Mouse (Mus musculus) left cerebral cortex, adult 2 months (tissue): ENCODE data around the gene Plekhn1. TPM values are rescaled to one million over a fixed set of nuclear protein-coding genes. Genes with fewer than 3 reads are reported as not detected.

Experiments used
- DNase-seq, 2 experiments: peaks; one replicate each; pipeline ENCODE4 v3.0.0; 2021 to 2022; ENCODE audit warnings: low spot score in 2 of 2, mixed read lengths in 1 of 2; ENCODE audit errors: extremely low spot score in 1 of 2
- H3K27ac ChIP-seq: fragments of 200-600 bp; 2 replicates; pipeline ENCODE4 v1.8.1; 2022
- H3K4me3 ChIP-seq: fragments of 200-600 bp; 2 replicates; pipeline ENCODE4 v1.8.1; 2022
- CTCF ChIP-seq: fragments of 200-600 bp; IDR thresholded peaks from 2 replicates; pipeline ENCODE4 v1.8.1; 2022; ENCODE audit warnings: antibody characterized with exemption, mild to moderate bottlenecking, moderate library complexity
- intact Hi-C: fragments of 180-260 bp; cut with DNase I; formaldehyde crosslinking; loops from one replicate; pipeline ENCODE4 v1.15.1; 2025
- total RNA-seq, 2 experiments: library from RNA; stranded (reverse); gene quantifications; 2 replicates each; pipeline ENCODE4 v1.2.3; 2021

Plekhn1 gene
- total RNA-seq, 2 experiments from 2014 or later, result 39.6 to 39.8 TPM

DNA sequence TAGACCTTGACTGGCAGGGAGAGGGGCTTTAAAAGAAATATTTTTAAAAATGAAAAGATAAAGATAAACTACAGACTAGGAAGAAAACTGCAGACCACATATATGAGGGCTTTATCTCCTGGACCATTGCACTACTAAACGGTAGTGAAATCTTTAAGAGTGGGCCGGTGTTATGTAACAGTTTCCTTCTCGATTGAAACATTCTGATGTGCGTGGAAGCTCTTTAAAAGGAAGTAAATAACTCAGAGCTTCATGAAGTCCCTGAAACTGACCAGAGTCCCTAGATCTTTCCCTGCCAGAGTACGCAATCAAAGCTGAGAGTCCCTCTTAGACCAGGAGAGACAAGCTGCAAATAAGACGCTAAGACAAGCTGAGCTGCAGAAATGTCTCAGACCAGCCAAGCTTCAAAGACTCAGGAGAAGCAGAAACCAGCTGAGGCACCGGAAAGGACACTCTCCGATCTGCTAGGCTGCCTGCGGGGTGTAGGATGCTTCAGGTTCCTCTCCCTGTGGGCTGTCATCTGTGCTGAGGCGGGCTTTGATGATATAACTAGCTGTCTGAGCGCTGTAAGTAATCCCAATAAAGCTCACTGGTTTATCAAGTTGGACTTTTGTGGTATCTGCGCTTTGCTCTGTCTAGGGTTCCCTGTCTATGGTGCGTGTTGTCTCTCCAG, 24.6 kb downstream of the Plekhn1 start:
- no peak overlapping the region for H3K4me3 ChIP-seq
- intact Hi-C loops, result no loop called here
- no peak overlapping the region; the same call in 1 of the 2 replicates for H3K27ac ChIP-seq
- DNase-seq, result no peak
- no peak for TF ChIP-seq CTCF

DNA sequence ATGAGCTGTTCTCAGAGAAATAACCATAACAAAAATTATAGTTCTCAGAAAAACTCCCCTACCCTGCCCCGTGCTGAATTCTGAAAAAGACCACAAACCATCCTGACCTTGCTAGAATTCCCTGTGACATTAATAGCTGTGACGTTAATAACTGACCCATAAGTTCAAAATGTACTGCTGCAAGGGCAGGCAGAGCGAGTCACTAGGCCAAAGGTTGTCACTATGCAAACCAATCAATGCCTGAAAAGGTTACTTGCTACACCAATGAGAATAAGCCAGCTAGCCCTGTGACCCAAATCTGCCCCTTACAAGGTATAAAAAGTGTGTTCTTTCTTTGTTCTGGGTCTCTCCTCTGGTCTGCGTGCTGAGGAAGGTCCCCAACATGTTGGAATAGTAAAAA, 25.8 kb downstream of the Plekhn1 start:
- no peak overlapping the region for H3K4me3 ChIP-seq
- TF ChIP-seq CTCF, result no peak
- no peak overlapping the region for H3K27ac ChIP-seq
- DNase-seq, result no peak
- intact Hi-C loops, result no loop called here

DNA sequence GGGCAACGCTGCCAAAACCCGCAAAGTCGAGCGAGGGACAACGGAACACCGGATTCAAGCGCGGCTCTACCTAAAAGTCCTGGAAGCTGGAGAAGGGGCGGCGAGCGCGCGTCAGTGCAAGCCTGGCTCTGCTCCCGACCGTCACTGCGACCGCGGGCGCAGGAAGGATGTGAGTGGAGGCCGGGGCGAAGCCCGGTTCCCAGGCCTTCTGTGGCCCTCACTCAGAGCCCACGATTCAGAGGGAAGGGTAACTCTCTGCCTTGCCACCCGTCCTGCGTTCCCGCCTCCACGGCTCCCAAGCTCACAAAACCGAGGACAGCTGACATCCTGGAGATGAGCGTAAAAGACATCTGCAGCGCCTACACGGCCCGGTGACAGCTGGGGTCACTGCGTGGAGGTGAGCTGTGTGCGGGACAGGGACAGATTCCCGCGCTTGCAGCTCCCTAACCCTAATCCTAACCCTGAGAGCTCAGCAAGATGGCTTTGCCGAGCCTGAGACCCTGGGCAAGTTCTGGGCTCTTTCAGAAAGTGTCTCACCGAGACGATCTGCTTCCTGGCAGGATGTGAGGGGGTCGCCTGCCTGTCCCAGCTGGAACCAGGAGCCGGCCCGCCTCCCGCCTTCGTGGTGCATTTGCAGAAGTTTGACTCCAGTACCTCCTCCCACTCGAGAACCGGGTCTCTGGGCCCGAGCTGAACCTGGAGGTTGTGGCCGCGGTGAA, 31.1 kb downstream of the Plekhn1 start:
- Histone ChIP-seq H3K27ac (peak overlapping the region; percentile 76), H3K4me3 (peak overlapping the region; percentile 72)
- peak in 1 of 2 experiments; percentile 28 for DNase-seq
- intact Hi-C loops, result loop anchor here (2.0 kb wide), 1 partner anchor 31 kb away; the partner anchor contains the start of gene Plekhn1
- TF ChIP-seq CTCF, result no peak

DNA sequence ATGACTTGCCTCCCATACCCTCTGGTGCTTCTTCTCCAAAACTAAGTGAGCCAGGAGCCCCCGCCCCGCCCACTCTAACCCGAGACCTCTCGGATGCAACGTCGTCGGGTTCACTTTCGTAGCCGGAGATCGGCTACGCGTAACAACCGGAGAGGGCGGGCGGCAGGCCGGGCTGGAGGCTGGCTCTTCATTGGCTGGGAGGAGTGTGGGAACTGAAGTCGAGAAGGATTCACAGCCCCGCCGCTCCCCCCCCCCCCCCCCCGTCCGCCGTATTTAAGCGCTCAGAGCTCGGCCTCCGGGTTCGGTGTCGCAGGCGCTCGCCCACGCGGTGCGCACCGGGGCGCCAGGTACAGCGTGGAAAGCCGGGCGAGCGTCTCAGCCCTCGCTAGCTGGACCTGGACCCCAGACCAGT, 31.6 kb downstream of the Plekhn1 start, which contains the start of gene AW011738:
AW011738 (plus strand) TSS at position 304 of the 412 bp plus-strand sequence.
- Histone ChIP-seq H3K4me3 (peak within 1 kb of the TSS; percentile 72), H3K27ac (peak within 1 kb of the TSS; percentile 76)
- intact Hi-C loops, result loop anchor here (2.0 kb wide), 1 partner anchor 32 kb away; the partner anchor contains the start of gene Plekhn1
- no peak for TF ChIP-seq CTCF
- DNase-seq, result peak; percentile 56 to 67

DNA sequence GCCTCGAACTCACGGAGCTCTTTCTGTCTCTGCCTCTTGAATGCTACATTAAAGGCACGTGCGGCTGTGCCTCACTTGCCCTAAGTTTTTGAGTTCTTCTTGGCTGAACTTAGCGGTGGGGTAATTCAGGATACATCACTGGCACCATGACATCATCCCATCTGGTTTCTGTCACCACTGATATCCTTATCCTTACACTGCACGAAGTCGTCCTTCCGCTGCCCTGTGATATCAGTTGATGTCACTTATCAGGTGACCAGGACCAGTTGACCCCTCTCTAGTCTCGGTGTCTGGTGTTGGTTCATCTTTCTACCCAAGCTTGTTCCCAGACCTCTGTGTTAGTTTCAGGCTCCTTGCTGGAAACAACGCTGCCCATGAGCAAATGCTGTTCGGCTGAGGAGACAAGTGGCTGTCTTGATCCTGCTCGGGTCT, 32.2 kb downstream of the Plekhn1 start:
- peak overlapping the region; percentile 55 for H3K27ac ChIP-seq
- H3K4me3 ChIP-seq, result peak overlapping the region; percentile 72
- DNase-seq, result no peak
- TF ChIP-seq CTCF, result no peak
- intact Hi-C loops, result loop anchor here (2.0 kb wide), 1 partner anchor 32 kb away; the partner anchor contains the start of gene Plekhn1

DNA sequence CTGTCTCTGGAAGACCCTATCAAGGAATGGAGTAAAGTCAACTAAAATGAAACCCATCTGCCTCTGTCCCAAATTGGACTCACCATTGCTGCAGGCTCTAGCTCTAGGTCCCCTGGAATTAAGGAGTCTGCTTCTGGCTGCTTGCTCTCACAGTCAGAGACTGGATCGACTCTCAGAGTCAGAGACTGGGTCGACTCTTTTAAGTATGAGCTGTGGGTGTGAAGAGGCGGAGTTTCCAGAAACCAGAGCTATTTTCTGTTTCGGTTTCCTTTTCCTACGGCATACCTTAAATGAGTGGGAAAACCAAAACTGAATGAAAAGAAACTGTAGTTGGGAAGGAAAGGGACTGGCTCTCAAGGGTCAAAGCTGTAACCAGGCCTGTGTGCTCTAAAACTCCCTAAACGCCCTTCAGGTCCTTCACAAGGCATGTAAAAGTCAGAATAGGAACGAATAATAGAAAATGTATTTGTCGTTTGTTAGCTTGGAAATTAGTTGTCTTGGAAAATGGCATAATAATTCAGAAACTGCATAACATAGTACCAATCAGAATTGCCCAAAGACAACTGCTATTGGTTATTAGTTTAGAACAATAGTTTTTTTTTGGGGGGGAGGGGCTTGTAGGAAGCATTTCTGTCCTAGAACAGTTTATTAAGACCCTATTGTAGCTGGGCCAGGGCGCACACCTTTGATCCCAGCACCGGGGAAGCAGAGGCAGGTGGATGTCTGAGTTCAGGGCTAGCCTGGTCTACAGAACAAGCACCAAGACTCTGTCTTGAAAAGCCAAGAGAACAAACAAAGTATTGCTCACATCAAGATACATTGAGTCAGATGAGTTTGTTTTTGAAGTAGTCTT, 33.8 kb downstream of the Plekhn1 start, which contains the start of gene Isg15:
Isg15 (minus strand) TSS at position 196 of the 853 bp plus-strand sequence.
- intact Hi-C loops, result no loop called here
- H3K4me3 ChIP-seq, result no peak within 1 kb of the TSS
- TF ChIP-seq CTCF, result no peak

DNA sequence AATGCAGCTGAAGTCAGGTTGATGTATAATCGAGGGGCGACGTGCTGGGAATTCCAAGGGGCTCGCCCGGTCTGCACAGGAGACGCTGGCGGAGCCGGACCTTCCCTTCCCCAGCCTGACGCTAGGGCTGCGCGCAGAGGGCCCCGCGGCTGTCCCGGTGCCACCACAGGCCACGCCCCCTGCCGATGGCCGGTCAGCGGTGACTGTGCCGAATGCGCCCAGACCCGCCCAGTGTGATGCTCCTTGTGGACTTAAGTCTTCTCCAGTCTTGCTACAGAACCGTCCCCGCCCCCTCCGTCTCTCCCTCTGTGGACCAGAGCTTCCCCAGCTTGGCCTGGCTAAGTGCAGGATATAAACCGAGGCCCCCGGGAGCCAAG, 36.8 kb downstream of the Plekhn1 start:
- H3K4me3 ChIP-seq, result peak overlapping the region; percentile 65
- peak; percentile 70 to 76 for DNase-seq
- intact Hi-C loops, result loop anchor here (2.0 kb wide), 1 partner anchor 31 kb away; no protein-coding TSS in a partner anchor
- peak; percentile 13; the same call in 1 of the 2 replicates for TF ChIP-seq CTCF
- peak overlapping the region; percentile 65 for H3K27ac ChIP-seq

More for the DNA sequence above, 33.8 kb downstream of the Plekhn1 start, which contains the start of gene Isg15:
- H3K27ac ChIP-seq, result no peak within 1 kb of the TSS
- DNase-seq, result no peak

DNA sequence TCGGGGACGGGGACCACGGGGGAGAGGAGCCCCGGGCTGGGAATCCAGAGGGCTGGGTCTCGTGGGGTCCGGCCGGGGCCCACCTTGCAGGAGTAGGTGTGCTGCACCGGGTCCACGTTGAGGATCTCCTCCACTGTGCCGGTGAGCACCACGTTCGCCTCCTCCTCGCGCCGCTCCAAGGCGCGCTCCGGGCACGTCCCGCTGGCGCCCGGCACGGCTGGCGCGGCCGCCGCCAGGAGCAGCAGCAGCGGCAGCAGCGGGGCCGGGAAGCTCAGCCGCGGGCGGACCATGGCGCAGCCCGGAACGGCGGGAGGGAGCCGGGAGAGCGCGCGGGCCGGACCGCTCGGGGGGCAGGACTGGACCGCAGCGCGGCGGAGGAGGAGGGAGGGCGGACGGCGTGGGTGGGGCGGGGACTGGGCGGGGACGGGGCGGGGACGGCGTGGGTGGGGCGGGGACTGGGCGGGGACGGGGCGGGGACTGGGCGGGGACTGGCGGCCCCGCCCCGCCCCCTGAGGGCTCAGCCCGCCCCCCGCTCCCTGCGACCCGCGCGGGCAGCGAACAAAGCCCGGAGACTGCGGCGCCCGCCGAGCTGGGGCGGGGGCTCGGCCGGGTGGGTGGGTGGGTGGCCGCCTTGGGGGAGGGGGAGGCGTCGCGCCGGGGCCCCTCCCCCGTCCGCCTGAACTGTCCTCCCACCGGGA, 37.4 kb downstream of the Plekhn1 start, which contains the start of gene Agrn:
Agrn (minus strand) TSS at position 358 of the 698 bp plus-strand sequence.
- peak within 1 kb of the TSS; percentile 76 for H3K27ac ChIP-seq
- intact Hi-C loops, result loop anchor here (2.0 kb wide), 1 partner anchor 32 kb away; no protein-coding TSS in a partner anchor
- peak; percentile 52 to 66 for DNase-seq
- H3K4me3 ChIP-seq, result peak within 1 kb of the TSS; percentile 74
- TF ChIP-seq CTCF, result no peak

DNA sequence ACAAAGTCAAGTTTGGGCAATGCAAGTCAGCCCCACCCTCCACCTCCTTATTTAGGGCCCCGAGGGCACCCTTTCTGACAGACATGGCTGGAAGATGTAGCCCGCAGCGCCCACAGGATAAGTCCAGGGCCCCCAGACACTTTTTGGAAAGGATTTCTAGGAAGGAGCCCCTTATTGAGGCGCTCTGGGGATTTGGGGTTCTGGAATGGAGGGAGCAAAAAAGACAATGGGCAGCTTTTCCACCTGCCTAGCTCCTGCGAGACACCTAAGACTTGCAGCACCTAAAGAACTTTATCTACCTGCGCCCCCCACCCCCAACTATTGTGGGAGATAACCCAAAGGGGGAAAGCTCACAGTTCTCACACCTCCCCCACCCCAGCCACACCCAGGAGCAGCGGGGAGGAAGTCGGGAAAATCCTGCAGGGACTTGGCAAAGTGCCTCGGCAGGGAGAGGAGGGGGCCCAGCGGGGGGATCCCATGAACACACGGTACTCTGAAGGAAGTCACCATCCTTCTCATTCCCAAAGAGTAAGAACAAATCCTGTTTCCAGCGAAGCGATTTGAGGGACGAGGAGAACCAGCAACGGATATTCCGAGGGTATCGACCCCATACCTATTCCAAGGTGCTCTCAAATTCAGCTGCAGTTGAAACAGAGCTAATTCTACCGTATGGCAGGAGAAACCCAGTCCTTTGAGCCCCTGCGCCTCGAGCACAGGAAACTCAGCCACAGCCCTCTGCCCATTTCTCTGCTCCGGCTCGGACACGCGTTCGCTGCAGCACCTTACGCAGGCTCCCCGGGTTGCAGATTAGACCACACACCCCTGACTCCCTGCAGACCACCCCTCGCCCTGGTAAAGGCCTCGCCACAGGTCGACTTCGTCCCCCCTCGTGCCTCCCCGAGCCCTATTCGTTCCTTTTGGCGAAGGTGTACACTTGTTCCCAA, 38.5 kb downstream of the Plekhn1 start:
- intact Hi-C loops, result loop anchor here (2.0 kb wide), 1 partner anchor 33 kb away; no protein-coding TSS in a partner anchor
- no peak for DNase-seq
- TF ChIP-seq CTCF, result no peak

DNA sequence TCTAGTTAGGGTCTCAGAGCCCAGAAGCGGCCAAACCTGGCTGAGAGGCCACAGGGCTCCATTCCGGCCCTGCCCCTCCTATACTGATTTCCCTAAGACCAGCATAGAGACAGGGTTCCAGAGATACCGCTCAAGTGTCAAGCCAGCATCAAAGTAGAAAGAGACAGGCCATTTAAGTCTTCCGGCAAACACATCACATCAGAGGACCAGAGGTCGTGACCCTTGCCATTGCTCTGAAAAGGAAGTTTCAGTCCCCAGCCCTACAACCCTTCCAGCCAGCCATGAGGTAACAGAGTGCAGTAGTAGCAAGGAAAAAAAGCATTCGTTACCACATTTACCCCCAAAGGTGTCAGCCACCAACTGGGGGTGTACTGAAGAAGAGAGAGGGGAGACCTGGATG, 40.3 kb downstream of the Plekhn1 start:
- Histone ChIP-seq H3K4me3 (no peak overlapping the region), H3K27ac (no peak overlapping the region)
- TF ChIP-seq CTCF, result no peak
- no peak for DNase-seq
- intact Hi-C loops, result no loop called here

More for the DNA sequence above, 38.5 kb downstream of the Plekhn1 start:
- H3K27ac ChIP-seq, result peak overlapping the region; percentile 76
- H3K4me3 ChIP-seq, result peak overlapping the region; percentile 74
